In the genomic region with DNA sequence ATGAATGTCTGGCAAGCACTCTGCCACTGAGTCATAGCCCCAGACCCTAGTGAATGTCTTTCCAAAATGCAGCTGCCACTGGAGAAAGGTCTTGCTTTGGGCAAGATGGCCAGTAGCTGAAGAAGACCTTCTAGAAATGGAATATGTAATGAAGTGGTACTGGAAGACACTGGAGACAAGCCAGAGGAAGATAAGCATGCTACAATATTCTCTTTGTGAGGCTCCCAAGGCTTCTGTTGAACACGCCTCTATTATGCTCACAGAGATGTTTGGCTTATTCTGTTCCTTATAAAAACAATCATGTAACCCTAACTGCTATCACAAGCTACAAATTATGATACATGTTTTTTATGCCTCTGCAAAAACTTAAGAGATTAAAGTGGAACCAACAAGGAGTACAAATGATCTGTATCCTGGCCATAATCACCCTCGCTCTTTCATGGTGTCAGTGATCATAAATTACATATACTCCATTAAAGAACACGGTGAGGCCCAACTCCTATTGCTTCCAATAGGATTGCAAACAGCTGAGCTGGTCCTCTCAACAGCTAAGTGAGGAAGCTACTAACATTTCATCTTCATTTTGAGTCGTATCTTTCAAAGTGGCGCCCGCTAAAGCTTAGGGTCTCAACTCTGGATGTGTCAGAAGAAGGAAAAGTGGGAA, we compare ENCODE assay signal across 22 mouse cellular contexts.
"Had no signal": no experiment of that assay in that cellular context is flagged by ENCODE, and none has a peak within 500 bp of the region (broad histone marks: within the 10 kb centered on the region; RNA-seq: fewer than 3 reads in every experiment).

No protein-coding gene starts in this region.

- H3K27me3 ChIP-seq: limb, embryonic 12.5 days; limb, embryonic 15.5 days; megakaryocyte, embryonic 14.5 days; midbrain, embryonic 15.5 days; neural tube, embryonic 12.5 days; neural tube, embryonic 15.5 days had no signal

- H3K9ac ChIP-seq: limb, embryonic 12.5 days; limb, embryonic 15.5 days; liver, embryonic 14.5 days; liver, postnatal 0 days; midbrain, embryonic 15.5 days; neural tube, embryonic 12.5 days; neural tube, embryonic 15.5 days had no signal

- H3K4me1 ChIP-seq: limb, embryonic 12.5 days; limb, embryonic 15.5 days; megakaryocyte, embryonic 14.5 days; midbrain, embryonic 10.5 days; midbrain, embryonic 15.5 days; neural tube, embryonic 12.5 days; neural tube, embryonic 15.5 days had no signal

- H3K36me3 ChIP-seq: limb, embryonic 12.5 days; limb, embryonic 15.5 days; midbrain, embryonic 10.5 days; midbrain, embryonic 15.5 days; neural tube, embryonic 12.5 days; neural tube, embryonic 15.5 days had no signal

- H3K4me3 ChIP-seq: limb, embryonic 12.5 days; limb, embryonic 15.5 days; megakaryocyte, embryonic 14.5 days; midbrain, embryonic 10.5 days; midbrain, embryonic 15.5 days; neural tube, embryonic 12.5 days; neural tube, embryonic 15.5 days had no signal

- H3K9me3 ChIP-seq: limb, embryonic 12.5 days; limb, embryonic 15.5 days; megakaryocyte, embryonic 14.5 days; midbrain, embryonic 10.5 days; midbrain, embryonic 15.5 days; neural tube, embryonic 12.5 days; neural tube, embryonic 15.5 days had no signal

- DNase-seq: kidney, adult 2 months; kidney, postnatal 14 days; kidney, postnatal 4 days; left cerebral cortex, postnatal 4 days; liver, postnatal 0 days; right cerebral cortex, adult 18-20 months; right cerebral cortex, postnatal 14 days; right cerebral cortex, postnatal 4 days; thymus, adult 2 months; thymus, postnatal 14 days; thymus, postnatal 4 days had no signal

- H3K4me2 ChIP-seq: limb, embryonic 12.5 days; limb, embryonic 15.5 days; liver, embryonic 11.5 days; midbrain, embryonic 15.5 days; neural tube, embryonic 12.5 days; neural tube, embryonic 15.5 days had no signal

- H3K27ac ChIP-seq: limb, embryonic 12.5 days; limb, embryonic 15.5 days; liver, embryonic 14.5 days; midbrain, embryonic 10.5 days; midbrain, embryonic 15.5 days; neural tube, embryonic 12.5 days; neural tube, embryonic 15.5 days; stomach, postnatal 0 days had no signal

- ATAC-seq: intestine, postnatal 0 days; liver, postnatal 0 days; midbrain, embryonic 15.5 days had no signal
